Mouse (Mus musculus) frontal cortex, postnatal 14 days (tissue): ENCODE data around the gene Tecr.
A peak's percentile ranks its signal among the peaks of the same experiment; 100 is the strongest.
"Not testable (repeated sequence)": the region's sequence is repeated elsewhere in the genome, so short reads cannot be mapped to it uniquely, and the experiment has no call there.

ENCODE experiments used
- DNase-seq, 2 experiments: peaks; one replicate each; pipeline ENCODE4 v3.0.0; 2022; ENCODE audit warnings: low spot score in 2 of 2

Tecr gene

GRCm38 (mm10) chr8:83583236-83583635 lies 24.5 kb downstream of the Tecr start:
- no peak for DNase-seq

GRCm38 (mm10) chr8:83582226-83582625 lies 25.5 kb downstream of the Tecr start:
- DNase-seq = peak in 1 of 2 experiments; percentile 4

- peak in 1 of 2 experiments; percentile 3 for DNase-seq
These were observed 26.9 kb downstream of the Tecr start for GRCm38 (mm10) chr8:83580826-83581225.

- DNase-seq = no peak
These were observed 28.1 kb downstream of the Tecr start for GRCm38 (mm10) chr8:83579676-83580075.

- DNase-seq = peak; percentile 5 to 6
These were observed 29.4 kb downstream of the Tecr start for GRCm38 (mm10) chr8:83578131-83579055.

- DNase-seq = peak; percentile 4
These were observed 30.4 kb downstream of the Tecr start for GRCm38 (mm10) chr8:83577384-83577791.

- DNase-seq = no peak
These were observed 30.9 kb downstream of the Tecr start for GRCm38 (mm10) chr8:83576921-83577320.

GRCm38 (mm10) chr8:83576516-83576895 lies 31.3 kb downstream of the Tecr start:
- no peak for DNase-seq

- DNase-seq = peak; percentile 4
These were observed 31.9 kb downstream of the Tecr start for GRCm38 (mm10) chr8:83575561-83576515.

GRCm38 (mm10) chr8:83574631-83575315 lies 33.0 kb downstream of the Tecr start:
- peak; percentile 6 to 9 for DNase-seq

- peak; percentile 4 to 5 for DNase-seq
These were observed 34.5 kb downstream of the Tecr start for GRCm38 (mm10) chr8:83573140-83573875.

- DNase-seq = no peak
These were observed 35.4 kb downstream of the Tecr start for GRCm38 (mm10) chr8:83572246-83572812.

GRCm38 (mm10) chr8:83571791-83572190 lies 36.0 kb downstream of the Tecr start:
- peak; percentile 3 to 5 for DNase-seq

- DNase-seq = not testable (repeated sequence)
These were observed 36.8 kb downstream of the Tecr start for GRCm38 (mm10) chr8:83571001-83571340.

- DNase-seq = peak in 1 of 2 experiments; percentile 9
These were observed 37.3 kb downstream of the Tecr start for GRCm38 (mm10) chr8:83570272-83571000.

GRCm38 (mm10) chr8:83569165-83569564 lies 38.6 kb downstream of the Tecr start:
- peak in 1 of 2 experiments; percentile 3 for DNase-seq

GRCm38 (mm10) chr8:83568755-83569154 lies 39.0 kb downstream of the Tecr start:
- DNase-seq = no peak

GRCm38 (mm10) chr8:83568128-83568527 lies 39.6 kb downstream of the Tecr start:
- DNase-seq = peak in 1 of 2 experiments; percentile 4

- peak in 1 of 2 experiments; percentile 8 for DNase-seq
These were observed 40.1 kb downstream of the Tecr start for GRCm38 (mm10) chr8:83567668-83568067.
